Mouse (Mus musculus) lung, postnatal 0 days (tissue): ENCODE results near the gene Tagln2.

Experiments used
- CTCF ChIP-seq: IDR thresholded peaks from 2 replicates; pipeline ENCODE4 v1.5.1; 2016; ENCODE audit warnings: antibody characterized with exemption, mild to moderate bottlenecking
- EP300 ChIP-seq: IDR thresholded peaks from 2 replicates; pipeline ENCODE4 v1.6.1; 2016; ENCODE audit warnings: antibody characterized with exemption, mild to moderate bottlenecking, control low read depth

- TF ChIP-seq EP300 = no peak
- peak; percentile 100 for TF ChIP-seq CTCF
Measured at GRCm38 (mm10) chr1:172528701-172529100, 28.9 kb downstream of the Tagln2 start.
